Mouse (Mus musculus) neural tube, embryonic 11.5 days (tissue): ENCODE results near the gene Axl. TPM values are rescaled to one million over a fixed set of nuclear protein-coding genes. Genes with fewer than 3 reads are reported as not detected.
"Not testable (repeated sequence)": the region's sequence is repeated elsewhere in the genome, so short reads cannot be mapped to it uniquely, and the experiment has no call there.

ENCODE experiments used
- ATAC-seq: fragments of 200-750 bp; cut with Nextera tagmentation; 2 replicates; pipeline ENCODE4 v1.8.0; 2017; ENCODE audit warnings: moderate number of reproducible peaks, mild to moderate bottlenecking, moderate TSS enrichment, moderate library complexity; ENCODE audit not compliant: insufficient read depth, low FRiP score, low TSS enrichment
- DNase-seq: peaks from one replicate; pipeline ENCODE4 v3.0.0-alpha.2; 2015; ENCODE audit warnings: low spot score
- H3K27ac ChIP-seq: fragments of 300-500 bp; sonication (generic); 2 replicates; pipeline ENCODE4 v1.5.1; 2014; ENCODE audit warnings: low read depth, mild to moderate bottlenecking, low read length
- H3K27me3 ChIP-seq: fragments of 300-500 bp; sonication (generic); 2 replicates; pipeline ENCODE4 v1.6.1; 2014; ENCODE audit warnings: mild to moderate bottlenecking, low read length, mixed read lengths; ENCODE audit not compliant: control insufficient read depth, insufficient read depth
- H3K36me3 ChIP-seq: fragments of 300-500 bp; sonication (generic); 2 replicates; pipeline ENCODE4 v1.6.1; 2014; ENCODE audit warnings: mild to moderate bottlenecking, low read length, moderate library complexity, mixed read lengths; ENCODE audit not compliant: control insufficient read depth, insufficient read depth
- H3K4me1 ChIP-seq: fragments of 300-500 bp; sonication (generic); 2 replicates; pipeline ENCODE4 v1.6.1; 2014; ENCODE audit warnings: low read length, mixed read lengths; ENCODE audit not compliant: control insufficient read depth, insufficient read depth
- H3K4me2 ChIP-seq: fragments of 300-500 bp; sonication (generic); 2 replicates; pipeline ENCODE4 v1.6.1; 2014; ENCODE audit warnings: low read depth, mild to moderate bottlenecking, moderate library complexity
- H3K4me3 ChIP-seq: fragments of 300-500 bp; sonication (generic); 2 replicates; pipeline ENCODE4 v1.5.1; 2014; ENCODE audit warnings: low read depth, low read length
- H3K9ac ChIP-seq: fragments of 300-500 bp; sonication (generic); 2 replicates; pipeline ENCODE4 v1.6.1; 2014; ENCODE audit warnings: mild to moderate bottlenecking, low read length
- H3K9me3 ChIP-seq: fragments of 300-500 bp; sonication (generic); 2 replicates; pipeline ENCODE4 v1.6.1; 2016; ENCODE audit warnings: low read length; ENCODE audit not compliant: control insufficient read depth
- WGBS: fragments of 180-500 bp; shearing (Covaris S2); extraction: QIAGEN DNeasy Blood & Tissue Kit; methylation state at CpG from one replicate; pipeline ENCODE4 v1.1.7; 2014; 5-methylcytosine and 5-hydroxymethylcytosine counted together
- polyA plus RNA-seq: library from polyadenylated mRNA; unstranded; fragments of >200 nt; fragmentation: Nextera tagmentation; extraction: Ambion mirVana; gene quantifications from 2 replicates; pipeline ENCODE4 v1.2.1, GENCODE M21; 2014

Gene Axl
- polyA plus RNA-seq, 1 experiment from 2014 or later = 29.9 TPM

GRCm38 (mm10) chr7:25727800-25728199 lies 60.7 kb downstream of the Axl start:
- no peak overlapping the region for H3K4me3 ChIP-seq
- H3K36me3 ChIP-seq = peaks cover 60% of the 10 kb centered on the region
- H3K9me3 ChIP-seq = no peaks in the 10 kb centered on the region
- 92% methylated on average over 5 of the region's 5 CpGs for WGBS
- DNase-seq (no peak), ATAC-seq (no peak)
- no peaks in the 10 kb centered on the region for H3K27me3 ChIP-seq
- H3K4me1 ChIP-seq = no peaks in the 10 kb centered on the region
- H3K9ac ChIP-seq = no peak overlapping the region
- H3K27ac ChIP-seq = no peak overlapping the region
- H3K4me2 ChIP-seq = no peak overlapping the region

- H3K9ac ChIP-seq = no peak overlapping the region
- ATAC-seq (no peak), DNase-seq (no peak)
- no peak overlapping the region for H3K4me3 ChIP-seq
- H3K9me3 ChIP-seq = no peaks in the 10 kb centered on the region
- H3K27ac ChIP-seq = no peak overlapping the region
- 87% methylated on average over 19 of the region's 19 CpGs for WGBS
- no peaks in the 10 kb centered on the region for H3K4me1 ChIP-seq
- H3K4me2 ChIP-seq = no peak overlapping the region
- peaks cover 57% of the 10 kb centered on the region for H3K36me3 ChIP-seq
- H3K27me3 ChIP-seq = no peaks in the 10 kb centered on the region
Measured at GRCm38 (mm10) chr7:25725886-25726285, 62.6 kb downstream of the Axl start.

GRCm38 (mm10) chr7:25721776-25722175 lies 66.7 kb downstream of the Axl start:
- not testable (repeated sequence) for H3K27ac ChIP-seq, DNase-seq, H3K9me3 ChIP-seq, H3K4me2 ChIP-seq, H3K9ac ChIP-seq, H3K4me1 ChIP-seq, H3K27me3 ChIP-seq, H3K4me3 ChIP-seq, ATAC-seq
- peaks cover 42% of the 10 kb centered on the region for H3K36me3 ChIP-seq

- H3K36me3 ChIP-seq = peaks cover 39% of the 10 kb centered on the region
- no peaks in the 10 kb centered on the region for H3K9me3 ChIP-seq
- H3K4me3 ChIP-seq = no peak overlapping the region
- no peak for DNase-seq
- ATAC-seq = no peak
- H3K9ac ChIP-seq = no peak overlapping the region
- H3K4me1 ChIP-seq = peaks cover 6% of the 10 kb centered on the region; the same call in 1 of the 2 replicates
- H3K4me2 ChIP-seq = no peak overlapping the region
- H3K27ac ChIP-seq = no peak overlapping the region
- H3K27me3 ChIP-seq = no peaks in the 10 kb centered on the region
- WGBS = 94% methylated on average over 5 of the region's 5 CpGs
Measured at GRCm38 (mm10) chr7:25720760-25721159, 67.7 kb downstream of the Axl start.

GRCm38 (mm10) chr7:25719761-25720610 lies 68.5 kb downstream of the Axl start:
- peak; percentile 84 for DNase-seq
- H3K9me3 ChIP-seq = no peaks in the 10 kb centered on the region
- H3K4me3 ChIP-seq = no peak overlapping the region
- H3K27me3 ChIP-seq = no peaks in the 10 kb centered on the region
- 64% methylated on average over 10 of the region's 10 CpGs for WGBS
- H3K4me1 ChIP-seq = peaks cover 6% of the 10 kb centered on the region; the same call in 1 of the 2 replicates
- no peak overlapping the region for H3K4me2 ChIP-seq
- peak; percentile 43; the same call in 1 of the 2 replicates for ATAC-seq
- no peak overlapping the region for H3K9ac ChIP-seq
- no peak overlapping the region for H3K27ac ChIP-seq
- H3K36me3 ChIP-seq = peaks cover 41% of the 10 kb centered on the region

- no peaks in the 10 kb centered on the region for H3K9me3 ChIP-seq
- ATAC-seq (peak; percentile 82), DNase-seq (peak; percentile 92)
- H3K4me2 ChIP-seq = peak within 1 kb of the TSS; percentile 90
- no peaks in the 10 kb centered on the region for H3K27me3 ChIP-seq
- peaks cover 33% of the 10 kb centered on the region for H3K36me3 ChIP-seq
- WGBS = 5% methylated on average over 32 of the region's 32 CpGs
- peak within 1 kb of the TSS; percentile 72 for H3K4me3 ChIP-seq
- peaks cover 6% of the 10 kb centered on the region; the same call in 1 of the 2 replicates for H3K4me1 ChIP-seq
- no peak within 1 kb of the TSS for H3K27ac ChIP-seq
- peak within 1 kb of the TSS; percentile 69 for H3K9ac ChIP-seq
Measured at GRCm38 (mm10) chr7:25718788-25719417, 69.6 kb downstream of the Axl start, which contains the start of gene Ccdc97. Ccdc97 (minus strand) TSS chr7:25719088.

GRCm38 (mm10) chr7:25717478-25717877 lies 71.0 kb downstream of the Axl start:
- Histone ChIP-seq H3K27ac (no peak overlapping the region), H3K9me3 (no peaks in the 10 kb centered on the region), H3K9ac (no peak overlapping the region), H3K27me3 (no peaks in the 10 kb centered on the region), H3K4me3 (no peak overlapping the region), H3K36me3 (peaks cover 27% of the 10 kb centered on the region), H3K4me2 (no peak overlapping the region; the same call in 1 of the 2 replicates), H3K4me1 (peaks cover 6% of the 10 kb centered on the region; the same call in 1 of the 2 replicates)
- 93% methylated on average over 3 of the region's 3 CpGs for WGBS
- DNase-seq (no peak), ATAC-seq (no peak)

GRCm38 (mm10) chr7:25715731-25716271 lies 72.7 kb downstream of the Axl start:
- H3K4me3 ChIP-seq = no peak overlapping the region
- 97% methylated on average over 22 of the region's 22 CpGs for WGBS
- peaks cover 20% of the 10 kb centered on the region for H3K36me3 ChIP-seq
- peaks cover 18% of the 10 kb centered on the region for H3K4me1 ChIP-seq
- no peaks in the 10 kb centered on the region for H3K9me3 ChIP-seq
- DNase-seq (no peak), ATAC-seq (no peak)
- H3K9ac ChIP-seq = no peak overlapping the region
- H3K27me3 ChIP-seq = no peaks in the 10 kb centered on the region
- no peak overlapping the region for H3K4me2 ChIP-seq
- no peak overlapping the region for H3K27ac ChIP-seq
